Mouse (Mus musculus): ENCODE data around the gene Rp9.
"Not testable (repeated sequence)": the region's sequence is repeated elsewhere in the genome, so short reads cannot be mapped to it uniquely, and the experiment has no call there.

The Rp9 gene

GRCm38 (mm10) chr9:22422559-22422958, 47.0 kb downstream of the Rp9 start:
- in situ Hi-C loops (cut with MboI, MseI) = no loop called here

DNA sequence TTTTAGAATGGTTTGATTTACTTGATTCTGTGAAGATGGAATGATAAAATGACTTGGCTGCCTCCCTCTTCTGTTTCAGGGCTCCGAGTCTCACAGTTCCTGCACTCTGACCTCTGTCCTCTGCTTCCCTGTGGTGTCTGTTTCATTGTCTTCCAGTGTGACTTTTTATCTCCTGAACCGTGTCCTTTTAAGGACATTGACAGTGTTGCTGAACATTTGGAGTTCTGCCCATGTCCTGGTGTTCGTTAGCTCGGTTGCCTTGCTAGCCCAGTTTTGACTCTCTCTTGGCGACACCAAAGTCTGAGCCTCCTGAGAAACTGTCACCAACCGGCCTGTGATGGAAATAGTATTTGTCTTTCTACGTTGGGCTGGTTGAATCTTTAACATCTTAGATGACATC, 49.1 kb downstream of the Rp9 start:
- in situ Hi-C loops (cut with MboI, MseI) = no loop called here

- in situ Hi-C loops (cut with MboI, MseI) = no loop called here
These were observed 49.7 kb downstream of the Rp9 start for GRCm38 (mm10) chr9:22419877-22420276.

GRCm38 (mm10) chr9:22417547-22417946, 52.0 kb downstream of the Rp9 start:
- in situ Hi-C loops (cut with MboI, MseI) = no loop called here

GRCm38 (mm10) chr9:22416187-22416586, 53.4 kb downstream of the Rp9 start:
- in situ Hi-C loops (cut with MboI, MseI) = no loop called here

DNA sequence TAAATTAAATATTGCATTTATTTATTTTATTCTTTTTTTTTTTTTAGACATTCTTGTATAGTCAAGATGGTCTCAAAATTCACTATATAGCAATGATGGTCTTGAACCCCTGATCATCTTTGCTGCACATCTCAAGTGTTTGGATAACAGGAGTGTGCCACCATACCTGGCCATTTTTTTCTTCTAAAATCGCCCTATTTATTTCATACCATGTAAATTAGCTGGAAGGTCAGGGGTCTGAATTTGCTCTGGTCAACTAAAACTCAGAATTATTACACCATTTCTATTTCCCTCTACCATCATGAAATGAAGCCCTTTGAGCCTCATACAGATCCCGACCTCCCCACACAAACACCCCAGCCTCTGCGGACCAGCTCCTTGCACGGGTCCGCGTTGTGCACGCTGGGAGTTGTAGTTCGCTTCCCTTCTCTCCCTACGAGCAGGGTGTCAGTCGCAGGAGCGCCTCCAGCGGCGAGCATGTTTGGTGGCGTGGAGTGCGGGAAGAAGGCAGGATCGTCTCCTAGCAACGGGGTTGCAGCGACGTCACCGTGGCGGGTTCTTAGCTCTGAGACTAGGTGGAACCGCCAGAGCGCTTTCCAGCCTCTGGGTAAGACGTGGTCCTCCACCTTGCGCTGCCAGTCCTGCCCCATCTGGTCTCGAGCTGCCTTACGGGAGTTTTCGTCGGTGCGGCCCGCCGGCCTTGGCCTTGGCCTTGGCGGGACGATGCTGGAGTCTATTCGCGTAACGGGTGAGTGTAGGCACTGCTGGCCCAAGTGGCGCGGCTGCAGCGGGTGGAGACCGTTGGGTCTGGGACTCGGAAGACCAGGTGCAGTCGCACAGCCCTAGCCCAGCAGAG, 58.3 kb downstream of the Rp9 start, which contains the start of gene 9530077C05Rik:
Gene 9530077C05Rik, plus strand, starts transcription at position 512 of the 856 bp plus-strand sequence.
- in situ Hi-C loops (cut with MboI, MseI) = no loop called here

DNA sequence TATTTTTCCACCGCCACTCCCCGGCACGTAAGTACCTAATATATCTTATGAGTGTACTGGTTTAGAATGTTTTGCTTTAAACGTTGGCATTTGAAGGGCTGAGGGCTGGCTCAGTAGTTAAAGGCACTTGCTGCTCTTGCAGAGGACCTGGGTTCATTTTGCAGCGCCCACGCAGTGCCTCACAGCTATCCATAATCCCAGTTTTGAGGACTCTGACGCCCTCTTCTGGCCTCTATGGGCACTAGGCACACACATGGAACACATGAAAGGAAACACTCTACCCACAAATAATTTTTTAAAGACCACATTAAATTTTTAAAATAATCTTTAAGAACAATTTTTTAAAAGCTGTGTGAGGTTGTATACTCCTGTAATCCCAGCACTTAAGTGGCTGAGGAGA, 60.0 kb downstream of the Rp9 start:
- in situ Hi-C loops (cut with MboI, MseI) = no loop called here

DNA sequence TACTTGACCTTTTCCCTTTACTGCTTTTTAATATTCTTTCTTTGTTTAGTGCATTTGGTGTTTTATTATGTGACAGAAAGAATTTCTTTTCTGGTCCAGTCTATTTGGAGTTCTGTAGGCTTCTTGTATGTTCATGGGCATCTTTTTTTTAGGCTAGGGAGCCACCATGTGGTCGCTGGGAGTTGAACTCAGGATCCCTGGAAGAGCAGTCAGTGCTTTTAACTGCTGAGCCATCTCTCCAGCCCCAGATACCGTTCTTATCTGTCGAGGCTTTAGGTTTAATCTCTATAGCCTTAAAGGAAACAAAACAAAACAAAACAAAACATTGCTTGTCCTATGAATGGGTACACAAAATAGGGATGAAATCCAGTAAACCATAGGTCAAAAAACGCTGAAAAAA, 61.2 kb downstream of the Rp9 start:
- in situ Hi-C loops (cut with MboI, MseI) = not testable (repeated sequence)

GRCm38 (mm10) chr9:22407633-22408032, 61.9 kb downstream of the Rp9 start:
- in situ Hi-C loops (cut with MboI, MseI) = not testable (repeated sequence)

- in situ Hi-C loops (cut with MboI, MseI) = no loop called here
These were observed 64.1 kb downstream of the Rp9 start for GRCm38 (mm10) chr9:22405414-22405813.

DNA sequence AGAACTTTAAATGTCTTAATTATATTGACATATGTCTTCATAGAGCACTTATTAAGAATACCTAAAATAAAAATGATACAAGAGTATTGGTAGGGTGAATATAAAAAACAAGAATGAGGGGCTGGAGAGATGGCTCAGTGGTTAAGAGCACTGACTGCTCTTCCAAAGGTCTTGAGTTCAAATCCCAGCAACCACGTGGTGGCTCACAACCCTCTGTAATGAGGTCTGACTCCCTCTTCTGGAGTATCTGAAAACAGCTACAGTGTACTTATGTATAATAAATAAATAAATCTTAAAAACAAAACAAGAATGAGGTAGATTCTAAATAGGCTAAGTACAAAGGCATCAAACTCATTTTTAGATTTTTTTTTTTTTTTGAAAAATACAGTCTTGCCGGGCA, 66.0 kb downstream of the Rp9 start:
- in situ Hi-C loops (cut with MboI, MseI) = not testable (repeated sequence)

- in situ Hi-C loops (cut with MboI, MseI) = no loop called here
These were observed 66.6 kb downstream of the Rp9 start for GRCm38 (mm10) chr9:22402976-22403375.

GRCm38 (mm10) chr9:22402001-22402400, 67.5 kb downstream of the Rp9 start:
- in situ Hi-C loops (cut with MboI, MseI) = no loop called here

DNA sequence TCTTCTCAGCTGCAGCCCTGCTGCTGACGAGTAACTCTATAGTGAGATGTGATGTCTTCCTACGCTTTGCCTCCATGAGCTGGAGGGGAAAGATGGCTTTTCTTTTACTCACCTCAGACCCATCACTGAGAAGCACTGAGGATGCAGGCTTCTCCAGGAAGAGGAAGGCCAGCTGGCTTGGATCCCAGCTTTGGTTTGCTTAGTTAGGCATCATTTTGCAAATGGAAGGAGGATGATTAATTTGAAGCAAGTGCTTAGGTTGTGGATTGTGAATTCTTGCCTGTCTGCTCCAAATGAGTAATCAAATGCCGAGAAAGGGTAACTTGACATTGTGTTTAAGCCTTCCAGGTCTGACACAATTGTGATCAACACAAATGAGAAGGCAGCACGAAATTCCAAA, 70.5 kb downstream of the Rp9 start:
- in situ Hi-C loops (cut with MboI, MseI) = no loop called here

DNA sequence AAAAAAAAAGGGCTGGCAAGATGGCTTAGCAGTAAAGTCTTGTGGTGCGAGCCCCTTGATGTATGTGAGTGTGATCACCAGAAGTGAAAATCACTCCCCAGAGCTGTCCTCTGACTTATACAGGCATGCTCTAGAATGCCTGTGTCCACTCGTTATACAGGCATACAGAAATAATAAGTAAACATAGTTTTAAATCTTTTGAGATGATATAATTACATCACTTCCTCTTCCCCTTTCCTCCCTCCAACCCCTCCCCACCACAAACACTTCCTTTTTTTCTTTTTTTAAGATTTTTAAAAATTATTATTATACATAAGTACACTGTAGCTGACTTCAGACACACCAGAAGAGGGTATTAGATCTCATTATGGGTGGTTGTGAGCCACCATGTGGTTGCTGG, 74.8 kb downstream of the Rp9 start:
- in situ Hi-C loops (cut with MboI, MseI) = no loop called here

GRCm38 (mm10) chr9:22390390-22390789, 79.2 kb downstream of the Rp9 start:
- in situ Hi-C loops (cut with MboI, MseI) = no loop called here

DNA sequence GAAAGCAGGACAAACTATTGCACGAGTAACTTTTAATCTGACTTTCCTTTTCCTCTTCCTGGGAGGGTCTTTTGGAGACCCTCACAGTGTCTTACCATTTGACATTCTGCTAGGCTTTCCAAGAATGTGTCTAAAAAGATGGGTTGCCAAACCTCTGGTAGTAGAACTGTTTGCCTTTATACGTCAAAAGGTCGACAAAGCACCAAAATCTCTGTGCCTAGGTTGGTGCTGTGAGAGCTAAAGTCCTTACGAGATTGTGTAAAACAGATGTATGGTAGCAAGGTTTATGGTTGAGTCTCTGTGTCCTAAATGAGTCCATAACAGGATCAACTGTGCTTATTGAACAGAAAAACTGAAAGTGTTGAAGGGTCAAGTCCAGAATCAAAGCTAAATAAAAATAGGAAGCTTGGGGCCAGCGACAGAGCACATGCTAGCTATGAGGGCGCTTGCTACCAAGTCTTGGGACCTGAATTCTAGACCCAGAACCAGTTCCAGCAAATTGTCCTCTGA, 79.8 kb downstream of the Rp9 start:
- in situ Hi-C loops (cut with MboI, MseI) = no loop called here

- in situ Hi-C loops (cut with MboI, MseI) = no loop called here
These were observed 80.5 kb downstream of the Rp9 start, which contains the start of gene Anln for GRCm38 (mm10) chr9:22389021-22389476. Gene Anln, minus strand, starts transcription at chr9:22389188.

DNA sequence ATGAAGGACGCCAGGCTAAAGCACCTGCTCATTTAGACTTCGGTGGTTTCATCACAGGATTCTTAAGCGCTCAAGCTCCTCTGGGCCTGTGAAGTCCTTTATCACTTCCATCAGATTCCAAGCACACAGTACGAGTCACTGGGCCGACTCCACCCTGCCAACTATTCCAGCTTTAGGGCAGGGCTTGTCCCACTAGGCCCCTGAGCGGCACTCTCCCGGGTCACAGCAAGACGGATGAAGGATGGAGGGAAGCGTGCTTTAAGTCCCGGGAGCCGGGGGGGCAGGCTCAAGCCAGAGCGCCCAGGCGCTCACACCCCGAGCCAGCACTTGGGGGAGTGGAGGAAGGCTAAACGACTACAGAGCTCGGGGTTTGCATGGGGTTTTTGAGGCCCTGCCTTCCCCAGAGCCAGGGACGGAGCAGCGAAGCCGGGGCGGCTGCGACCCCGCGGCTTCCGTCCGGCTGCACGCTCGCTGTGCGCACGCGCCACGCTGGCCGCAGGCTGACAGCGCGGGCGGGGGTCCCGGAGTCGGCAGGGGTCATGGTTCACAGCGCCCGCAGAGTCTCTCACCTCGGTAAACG, 81.1 kb downstream of the Rp9 start:
- in situ Hi-C loops (cut with MboI, MseI) = no loop called here

DNA sequence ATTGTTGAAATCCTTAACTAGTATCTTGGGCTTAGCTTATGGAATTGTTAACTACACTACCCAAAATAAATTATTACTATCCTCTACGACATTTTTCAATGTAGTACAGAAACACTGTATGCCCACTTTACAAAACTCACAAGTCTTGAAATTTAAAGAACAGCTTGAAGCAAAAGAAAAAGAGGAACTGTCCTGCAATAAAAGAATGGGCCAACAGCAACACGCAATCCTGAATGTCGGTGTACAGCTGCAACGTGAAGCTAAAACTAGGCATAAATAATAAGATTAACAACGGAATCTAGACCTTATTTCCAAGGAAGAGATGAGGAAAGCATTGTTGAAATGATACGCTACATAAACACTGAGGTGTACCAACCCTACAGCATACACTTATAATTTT, 81.6 kb downstream of the Rp9 start:
- in situ Hi-C loops (cut with MboI, MseI) = no loop called here

DNA sequence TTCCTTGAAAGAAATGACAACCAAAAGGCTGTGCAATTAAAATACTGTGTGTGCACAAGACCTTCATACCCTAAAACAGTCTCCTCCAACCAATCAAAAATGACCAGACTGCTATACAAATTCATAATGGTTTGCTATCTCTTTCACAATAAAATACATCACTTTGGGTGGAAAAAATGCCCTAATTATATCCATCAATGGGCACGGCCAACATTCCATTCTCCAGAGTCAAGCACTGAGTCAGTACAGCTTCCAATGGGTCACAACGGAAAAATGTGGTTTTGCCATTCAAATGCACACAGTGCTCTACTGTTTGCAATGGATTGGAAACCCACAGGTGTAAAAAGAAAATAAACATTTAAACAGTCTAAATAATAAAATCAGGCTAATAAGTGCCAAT, 83.7 kb downstream of the Rp9 start:
- in situ Hi-C loops (cut with MboI, MseI) = no loop called here

- in situ Hi-C loops (cut with MboI, MseI) = loop anchor here (10.0 kb wide), 1 partner anchor 1261 kb away; no protein-coding TSS in a partner anchor
These were observed 93.5 kb downstream of the Rp9 start for GRCm38 (mm10) chr9:22376086-22376485.

DNA sequence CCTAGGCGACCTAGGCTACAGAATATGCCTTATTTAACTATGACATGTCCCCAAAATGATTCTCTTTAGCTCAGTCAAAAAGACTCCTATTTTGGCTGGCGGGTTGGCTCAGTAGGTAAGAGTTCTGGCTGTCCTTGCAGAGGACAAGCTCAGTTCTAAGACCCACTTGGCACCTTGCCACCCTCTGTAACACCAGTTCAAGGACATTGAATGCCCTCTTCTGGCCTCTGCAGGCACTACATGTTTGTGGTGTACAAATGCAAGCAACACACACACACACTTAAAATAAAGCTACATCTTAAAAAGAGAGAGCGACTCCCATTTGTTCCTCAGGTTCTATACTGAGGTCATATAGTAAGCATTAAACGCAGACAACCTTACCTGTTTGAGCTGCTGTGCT, 96.8 kb downstream of the Rp9 start:
- in situ Hi-C loops (cut with MboI, MseI) = loop anchor here (10.0 to 25.0 kb wide), 2 partner anchors 1258 to 1460 kb away; no protein-coding TSS in a partner anchor
